Mouse (Mus musculus) heart, postnatal 0 days (tissue): ENCODE measurements around the gene Tmem214. TPM values are rescaled to one million over a fixed set of nuclear protein-coding genes. Genes with fewer than 3 reads are reported as not detected.

Experiments used
- ATAC-seq: fragments of 200-750 bp; cut with Nextera tagmentation; 2 replicates; pipeline ENCODE4 v1.8.0; 2017; ENCODE audit warnings: low read depth, moderate number of reproducible peaks, moderate library complexity; ENCODE audit not compliant: insufficient read depth
- DNase-seq: peaks from one replicate; pipeline ENCODE4 v3.0.0-alpha.2; 2016; ENCODE audit warnings: low spot score
- H3K27ac ChIP-seq: fragments of 300-500 bp; sonication (generic); 2 replicates; pipeline ENCODE4 v1.5.1; 2014; ENCODE audit warnings: low read depth, mild to moderate bottlenecking
- H3K27me3 ChIP-seq: fragments of 300-500 bp; sonication (generic); 2 replicates; pipeline ENCODE4 v1.6.1; 2014; ENCODE audit warnings: low read length, mixed read lengths; ENCODE audit not compliant: control insufficient read depth, insufficient read depth
- H3K36me3 ChIP-seq: fragments of 300-500 bp; sonication (generic); replicated peaks from 2 replicates; pipeline ENCODE4 v1.6.1; 2014; ENCODE audit warnings: low read length, mixed read lengths; ENCODE audit not compliant: control insufficient read depth, insufficient read depth
- H3K4me1 ChIP-seq: fragments of 300-500 bp; sonication (generic); 2 replicates; pipeline ENCODE4 v1.6.1; 2014; ENCODE audit warnings: antibody characterized with exemption; ENCODE audit not compliant: control insufficient read depth, insufficient read depth
- H3K4me2 ChIP-seq: fragments of 300-500 bp; sonication (generic); 2 replicates; pipeline ENCODE4 v1.6.1; 2014; ENCODE audit warnings: low read depth, mild to moderate bottlenecking, low read length, moderate library complexity
- H3K4me3 ChIP-seq: fragments of 300-500 bp; sonication (generic); 2 replicates; pipeline ENCODE4 v1.5.1; 2014; ENCODE audit warnings: low read depth, low read length
- H3K9ac ChIP-seq: fragments of 300-500 bp; sonication (generic); replicated peaks from 2 replicates; pipeline ENCODE4 v1.6.1; 2014; ENCODE audit warnings: low read depth, low read length, mixed read lengths
- H3K9me3 ChIP-seq: fragments of 300-500 bp; sonication (generic); replicated peaks from 2 replicates; pipeline ENCODE4 v1.6.1; 2016; ENCODE audit warnings: low read length; ENCODE audit not compliant: control insufficient read depth
- CTCF ChIP-seq: IDR thresholded peaks from 2 replicates; pipeline ENCODE4 v1.5.1; 2016; ENCODE audit warnings: antibody characterized with exemption, control low read depth, low read depth
- EP300 ChIP-seq: IDR thresholded peaks from 2 replicates; pipeline ENCODE4 v1.6.1; 2016; ENCODE audit warnings: antibody characterized with exemption, low read depth
- WGBS: fragments of 180-500 bp; shearing (Covaris S2); extraction: QIAGEN DNeasy Blood & Tissue Kit; methylation state at CpG from one replicate; pipeline ENCODE4 v1.1.7; 2014; 5-methylcytosine and 5-hydroxymethylcytosine counted together
- polyA plus RNA-seq: library from polyadenylated mRNA; unstranded; fragments of >200 nt; fragmentation: Nextera tagmentation; extraction: Ambion mirVana; gene quantifications from 2 replicates; pipeline ENCODE4 v1.2.1, GENCODE M21; 2015
- total RNA-seq: library from RNA; depleted of rRNA; stranded (reverse); fragments of >200 nt; gene quantifications from 2 replicates; pipeline ENCODE4 v1.2.3, GENCODE M21; 2014; ENCODE audit warnings: low replicate concordance

Tmem214 gene
- total and polyA plus RNA-seq, 2 experiments from 2014 or later, result 49.6 to 58.8 TPM

- H3K4me2 ChIP-seq, result no peak overlapping the region
- no peak for DNase-seq
- H3K4me1 ChIP-seq, result peaks cover 34% of the 10 kb centered on the region
- H3K9ac ChIP-seq, result no peak overlapping the region
- H3K4me3 ChIP-seq, result no peak overlapping the region
- peak overlapping the region; percentile 82 for H3K27ac ChIP-seq
- no peaks in the 10 kb centered on the region for H3K9me3 ChIP-seq
- 93% methylated on average over 9 of the region's 9 CpGs for WGBS
- H3K27me3 ChIP-seq, result no peaks in the 10 kb centered on the region
- ATAC-seq, result no peak
- no peak for TF ChIP-seq EP300
- no peak for TF ChIP-seq CTCF
- H3K36me3 ChIP-seq, result peaks cover 20% of the 10 kb centered on the region; the same call in 1 of the 2 replicates
These were observed 49.0 kb downstream of the Tmem214 start for GRCm38 (mm10) chr5:30916841-30917240.

DNA sequence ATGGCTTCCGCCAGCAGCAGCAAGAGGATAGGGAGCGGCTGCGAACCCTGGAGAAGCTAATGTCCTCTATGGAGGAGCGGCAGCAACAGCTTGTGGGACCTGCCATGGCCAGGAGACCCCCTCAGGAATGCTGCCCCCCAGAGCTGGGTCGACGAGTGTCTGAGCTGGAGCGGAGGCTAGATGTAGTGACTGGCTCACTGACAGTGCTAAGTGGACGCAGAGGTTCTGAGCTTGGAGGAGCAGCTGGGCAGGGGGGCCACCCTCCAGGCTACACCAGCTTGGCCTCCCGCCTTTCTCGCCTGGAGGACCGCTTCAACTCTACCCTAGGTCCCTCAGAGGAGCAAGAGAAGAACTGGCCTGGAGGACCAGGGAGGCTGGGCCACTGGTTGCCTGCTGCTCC is 49.5 kb downstream of the Tmem214 start:
- DNase-seq, result no peak
- no peak for ATAC-seq
- H3K27ac ChIP-seq, result peak overlapping the region; percentile 82
- WGBS, result 89% methylated on average over 11 of the region's 11 CpGs
- H3K36me3 ChIP-seq, result peaks cover 20% of the 10 kb centered on the region; the same call in 1 of the 2 replicates
- no peaks in the 10 kb centered on the region for H3K9me3 ChIP-seq
- H3K9ac ChIP-seq, result no peak overlapping the region
- H3K27me3 ChIP-seq, result no peaks in the 10 kb centered on the region
- H3K4me1 ChIP-seq, result peaks cover 32% of the 10 kb centered on the region
- TF ChIP-seq EP300 (no peak), CTCF (no peak)
- H3K4me2 ChIP-seq, result no peak overlapping the region
- H3K4me3 ChIP-seq, result no peak overlapping the region

DNA sequence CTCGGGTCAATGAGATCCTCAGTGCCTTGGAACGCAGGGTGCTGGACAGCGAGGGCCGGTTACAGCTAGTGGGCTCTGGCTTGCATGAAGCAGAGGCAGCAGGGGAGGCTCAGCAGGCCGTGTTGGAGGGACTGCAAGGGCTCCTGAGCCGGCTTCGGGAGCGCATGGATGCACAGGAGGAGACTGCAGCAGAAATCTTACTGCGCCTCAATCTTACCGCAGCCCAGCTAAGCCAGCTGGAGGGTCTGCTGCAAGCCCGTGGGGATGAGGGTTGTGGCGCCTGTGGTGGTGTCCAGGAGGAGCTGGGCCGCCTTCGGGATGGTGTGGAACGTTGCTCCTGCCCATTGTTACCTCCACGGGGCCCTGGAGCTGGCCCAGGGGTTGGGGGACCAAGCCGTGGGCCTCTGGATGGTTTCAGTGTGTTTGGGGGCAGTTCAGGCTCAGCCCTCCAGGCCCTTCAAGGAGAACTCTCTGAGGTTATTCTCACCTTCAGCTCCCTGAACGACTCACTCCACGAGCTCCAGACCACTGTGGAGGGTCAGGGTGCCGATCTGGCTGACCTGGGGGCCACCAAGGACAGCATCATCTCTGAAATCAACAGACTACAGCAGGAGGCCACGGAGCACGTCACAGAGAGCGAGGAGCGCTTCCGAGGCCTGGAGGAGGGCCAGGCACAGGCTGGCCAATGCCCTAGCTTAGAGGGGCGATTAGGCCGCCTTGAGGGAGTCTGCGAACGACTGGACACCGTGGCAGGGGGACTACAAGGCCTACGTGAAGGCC is 50.3 kb downstream of the Tmem214 start:
- Histone ChIP-seq H3K27ac (no peak overlapping the region), H3K4me2 (no peak overlapping the region), H3K9ac (no peak overlapping the region), H3K4me3 (no peak overlapping the region), H3K36me3 (peaks cover 20% of the 10 kb centered on the region; the same call in 1 of the 2 replicates), H3K27me3 (no peaks in the 10 kb centered on the region), H3K4me1 (peaks cover 29% of the 10 kb centered on the region), H3K9me3 (no peaks in the 10 kb centered on the region)
- DNase-seq, result no peak
- TF ChIP-seq CTCF, result no peak
- TF ChIP-seq EP300, result no peak
- WGBS, result 84% methylated on average over 31 of the region's 31 CpGs
- ATAC-seq, result no peak

DNA sequence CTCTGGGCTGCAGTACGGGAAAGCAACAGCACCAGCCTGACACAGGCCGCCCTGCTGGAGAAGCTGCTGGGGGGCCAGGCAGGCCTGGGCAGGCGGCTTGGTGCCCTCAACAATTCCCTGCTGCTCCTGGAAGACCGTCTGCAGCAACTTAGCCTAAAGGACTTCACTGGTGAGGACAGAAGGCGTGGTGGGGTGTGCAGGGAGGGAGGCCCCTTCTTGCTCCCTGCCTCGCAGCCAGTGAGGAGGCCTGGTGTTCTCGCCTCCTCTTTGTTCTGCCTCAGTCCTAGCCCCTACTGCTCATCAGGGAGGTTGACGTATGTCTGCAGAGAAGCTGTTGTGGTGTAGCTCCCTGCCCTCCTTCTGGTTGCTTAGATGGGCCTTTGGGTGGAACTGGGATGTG is 50.9 kb downstream of the Tmem214 start:
- Histone ChIP-seq H3K9ac (no peak overlapping the region), H3K9me3 (no peaks in the 10 kb centered on the region), H3K27ac (no peak overlapping the region), H3K36me3 (peaks cover 20% of the 10 kb centered on the region; the same call in 1 of the 2 replicates), H3K27me3 (no peaks in the 10 kb centered on the region), H3K4me2 (no peak overlapping the region), H3K4me3 (no peak overlapping the region), H3K4me1 (peaks cover 28% of the 10 kb centered on the region)
- ATAC-seq, result no peak
- DNase-seq, result no peak
- TF ChIP-seq EP300 (no peak), CTCF (no peak)
- 92% methylated on average over 8 of the region's 8 CpGs for WGBS

GRCm38 (mm10) chr5:30919831-30920614 is 52.2 kb downstream of the Tmem214 start:
- DNase-seq (no peak), ATAC-seq (no peak)
- Histone ChIP-seq H3K27me3 (no peaks in the 10 kb centered on the region), H3K27ac (no peak overlapping the region), H3K9me3 (no peaks in the 10 kb centered on the region), H3K36me3 (peaks cover 20% of the 10 kb centered on the region; the same call in 1 of the 2 replicates), H3K4me1 (peaks cover 25% of the 10 kb centered on the region), H3K9ac (no peak overlapping the region), H3K4me3 (no peak overlapping the region), H3K4me2 (no peak overlapping the region)
- WGBS, result 73% methylated on average over 11 of the region's 11 CpGs
- no peak for TF ChIP-seq CTCF
- TF ChIP-seq EP300, result no peak
